Comparison of ENCODE assay signal across 20 mouse cellular contexts in the genomic region with DNA sequence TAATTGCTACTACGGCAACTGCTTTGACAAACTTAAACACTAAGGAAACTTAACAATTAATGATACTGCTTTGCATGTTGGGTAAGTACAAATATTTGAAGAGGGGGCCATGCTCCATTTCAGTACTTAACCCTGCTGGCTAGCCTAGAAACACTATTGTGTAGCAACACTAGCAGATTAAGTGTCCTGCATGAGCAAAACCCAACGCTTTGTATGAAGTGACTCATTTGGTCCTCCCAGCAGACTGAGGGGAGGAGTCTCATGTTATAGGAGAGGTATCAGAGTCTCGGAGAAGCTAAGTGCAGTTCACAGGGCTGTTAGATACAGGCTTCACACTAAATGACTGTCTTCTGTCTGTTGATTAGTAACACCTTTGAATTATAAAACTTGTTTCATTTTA. TPM values are rescaled to one million over a fixed set of nuclear protein-coding genes. Genes with fewer than 3 reads are reported as not detected.
DNase-seq lines count a peak whose midpoint lies in the region; ATAC-seq and TF ChIP-seq lines count a peak whose summit lies in the region.
"Had no signal": no experiment of that assay in that cellular context is flagged by ENCODE, and none has a peak within 500 bp of the region (broad histone marks: within the 10 kb centered on the region; RNA-seq: fewer than 3 reads in every experiment).

No protein-coding gene starts in this region.

- H3K9ac ChIP-seq in lung, embryonic 15.5 days, result no peak overlapping the region
- H3K9ac ChIP-seq in stomach, embryonic 14.5 days (replicated peaks; ENCODE audit: low read depth, low read length), result no peak overlapping the region
- H3K9ac ChIP-seq in heart, adult 2 months (ENCODE audit: low read depth, low read length), result no peak overlapping the region
- H3K9ac ChIP-seq: forebrain, embryonic 12.5 days; heart, embryonic 15.5 days; limb, embryonic 12.5 days; liver, embryonic 13.5 days had no signal

- H3K9me3 ChIP-seq in lung, embryonic 15.5 days, result no peaks in the 10 kb centered on the region
- H3K9me3 ChIP-seq in stomach, embryonic 14.5 days (ENCODE audit: control insufficient read depth, low read depth, low read length), result no peaks in the 10 kb centered on the region
- H3K9me3 ChIP-seq: forebrain, embryonic 12.5 days; heart, embryonic 15.5 days; limb, embryonic 12.5 days; liver, embryonic 13.5 days had no signal

- H3K27ac ChIP-seq in lung, embryonic 15.5 days, result no peak overlapping the region
- no peak overlapping the region; the same call in 1 of the 2 replicates for H3K27ac ChIP-seq in stomach, embryonic 14.5 days (ENCODE audit: low read length)
- H3K27ac ChIP-seq in heart, adult 2 months, result no peak overlapping the region
- H3K27ac ChIP-seq: forebrain, embryonic 12.5 days; heart, embryonic 15.5 days; hindbrain, postnatal 0 days; limb, embryonic 12.5 days; liver, embryonic 13.5 days had no signal

- DNase-seq in lung, postnatal 14 days, result no peak
- DNase-seq in heart, adult 2 months, result no peak
- no peak for DNase-seq in urinary bladder, adult 2 months (ENCODE audit: low spot score)
- DNase-seq in natural killer cell, adult 2 months (ENCODE audit: low spot score in 2 of 2), result no peak
- DNase-seq: adrenal gland, adult 2 months; cerebellum, adult 9-10 months; gastrocnemius, postnatal 10 days; heart, postnatal 4 days; liver, embryonic 13.5 days; midbrain, embryonic 14.5 days; right cerebral cortex, postnatal 25 days; thymus, postnatal 14 days had no signal

- no peak overlapping the region for H3K4me3 ChIP-seq in lung, embryonic 15.5 days
- no peak overlapping the region for H3K4me3 ChIP-seq in stomach, embryonic 14.5 days (ENCODE audit: low read depth, low read length)
- H3K4me3 ChIP-seq in heart, adult 2 months, result no peak overlapping the region
- H3K4me3 ChIP-seq: forebrain, embryonic 12.5 days; heart, embryonic 15.5 days; limb, embryonic 12.5 days; liver, embryonic 13.5 days had no signal

- H3K4me2 ChIP-seq in lung, embryonic 15.5 days, result no peak overlapping the region
- H3K4me2 ChIP-seq in stomach, embryonic 14.5 days (replicated peaks; ENCODE audit: low read depth, low read length), result no peak overlapping the region
- H3K4me2 ChIP-seq: forebrain, embryonic 12.5 days; heart, embryonic 15.5 days; limb, embryonic 12.5 days; liver, embryonic 13.5 days had no signal

- no peaks in the 10 kb centered on the region for H3K36me3 ChIP-seq in lung, embryonic 15.5 days
- no peaks in the 10 kb centered on the region for H3K36me3 ChIP-seq in stomach, embryonic 14.5 days (ENCODE audit: control insufficient read depth, insufficient read depth, low read length)
- H3K36me3 ChIP-seq in heart, adult 2 months (ENCODE audit: control insufficient read depth, insufficient read depth, low read length), result peaks cover 6% of the 10 kb centered on the region; the same call in 1 of the 2 replicates
- H3K36me3 ChIP-seq: forebrain, embryonic 12.5 days; heart, embryonic 15.5 days; limb, embryonic 12.5 days; liver, embryonic 13.5 days had no signal

- 54% methylated on average over 3 of the region's 3 CpGs for WGBS in lung, embryonic 15.5 days
- 56% methylated on average over 3 of the region's 3 CpGs for WGBS in stomach, embryonic 14.5 days
- WGBS in heart, adult 2 months, result 67% methylated on average over 3 of the region's 3 CpGs

- TF ChIP-seq POLR2A in heart, adult 2 months (IDR thresholded peaks at IDR 0.05; ENCODE audit: insufficient read depth, low read depth, low read length), result no peak

- H3K4me1 ChIP-seq in lung, embryonic 15.5 days, result peaks cover 10% of the 10 kb centered on the region
- H3K4me1 ChIP-seq in stomach, embryonic 14.5 days (ENCODE audit: control insufficient read depth, insufficient read depth, low read length), result 0 out of 2 replicates have a peak, but pooled peaks cover 8% of the 10 kb centered on the region
- peaks cover 3% of the 10 kb centered on the region for H3K4me1 ChIP-seq in heart, adult 2 months (ENCODE audit: control insufficient read depth, insufficient read depth, low read length)
- H3K4me1 ChIP-seq: limb, embryonic 12.5 days had no signal

- peaks cover 12% of the 10 kb centered on the region for H3K79me2 ChIP-seq in heart, adult 2 months (replicated peaks; ENCODE audit: control insufficient read depth, insufficient read depth, low read length)

- intact Hi-C loops in heart, adult 2 months (cut with DNase I), result no loop called here

- TF ChIP-seq EP300 in heart, adult 2 months (IDR thresholded peaks at IDR 0.05; ENCODE audit: insufficient read depth, low read depth, low read length), result no peak

- peak; percentile 23; the same call in 1 of the 2 replicates for ATAC-seq in lung, embryonic 15.5 days (ENCODE audit: borderline replicate concordance, extremely low read depth, low FRiP score, low TSS enrichment)
- ATAC-seq in CD4-positive, CD25-positive, alpha-beta regulatory T cell, adult 4 months, result peak; percentile 71
- peak; percentile 54 for ATAC-seq in granulocyte monocyte progenitor cell, adult 5-6 weeks (replicated peaks; ENCODE audit: poor library complexity, severe bottlenecking)
- ATAC-seq in stomach, embryonic 14.5 days (ENCODE audit: insufficient number of reproducible peaks, insufficient read depth, low FRiP score, low read depth), result peak; percentile 92
- ATAC-seq: hindbrain, postnatal 0 days had no signal

- no peaks in the 10 kb centered on the region for H3K27me3 ChIP-seq in lung, embryonic 15.5 days
- H3K27me3 ChIP-seq in stomach, embryonic 14.5 days (ENCODE audit: control insufficient read depth, insufficient read depth, low read length), result no peaks in the 10 kb centered on the region
- no peaks in the 10 kb centered on the region for H3K27me3 ChIP-seq in heart, adult 2 months (ENCODE audit: control insufficient read depth, insufficient read depth, low read length)
- H3K27me3 ChIP-seq: forebrain, embryonic 12.5 days; heart, embryonic 15.5 days; limb, embryonic 12.5 days; liver, embryonic 13.5 days had no signal

- no peak for TF ChIP-seq CTCF in heart, adult 2 months (IDR thresholded peaks at IDR 0.05)

RNA-seq across cellular contexts. Expression of a gene that starts 26.3 kb away (rescaled TPM):
- 19.6 and 25.2 TPM in 2 replicates for polyA plus RNA-seq in lung, embryonic 15.5 days (2015; fragmentation: Nextera tagmentation; extraction: Ambion mirVana)
- polyA plus RNA-seq in CD4-positive, CD25-positive, alpha-beta regulatory T cell, adult 4 months (2017; shearing (Covaris generic)), result 10 to 100 TPM; 20.9 to 27.9 TPM
- total RNA-seq in granulocyte monocyte progenitor cell, adult 5-6 weeks (2014; fragmentation: Nextera tagmentation), result 13.4 and 17.7 TPM in 2 replicates
- total RNA-seq in granulocyte monocyte progenitor cell, adult 5-6 weeks (2017), result 18.0 and 27.9 TPM in 2 replicates
- polyA plus RNA-seq in stomach, embryonic 14.5 days (2014; fragmentation: Nextera tagmentation; extraction: Ambion mirVana), result 18.3 and 18.5 TPM in 2 replicates
- 10 to 100 TPM; 16.5 to 17.2 TPM for total RNA-seq in heart, adult 2 months (2021)
- 8.2 and 11.5 TPM in 2 replicates for polyA plus RNA-seq in heart, adult 2 months (2012; rRNA removed)
- 7.0 and 11.8 TPM in 2 replicates for polyA plus RNA-seq in urinary bladder, adult 2 months (2012; rRNA removed)

Comparison
In these comparisons a context has a peak if more than half of its experiments do, and no peak if none do; other contexts are left out.
1. ATAC-seq: peak in every context shown above with its lines; median percentile 92 in stomach, embryonic 14.5 days; 71 in CD4-positive, CD25-positive, alpha-beta regulatory T cell, adult 4 months; 54 in granulocyte monocyte progenitor cell, adult 5-6 weeks; 23 in lung, embryonic 15.5 days.